Mouse (Mus musculus): Measurements from ENCODE around the gene Kcnma1. TPM values are rescaled to one million over a fixed set of nuclear protein-coding genes. Genes with fewer than 3 reads are reported as not detected.

Kcnma1 gene
- polyA plus RNA-seq, 1 experiment: 4.9 TPM

GRCm38 (mm10) chr14:23572778-23573177 lies 441.5 kb downstream of the Kcnma1 start:
- 94% methylated on average over 1 of the region's 1 CpGs for WGBS
- no peaks in the 10 kb centered on the region for H3K27me3 ChIP-seq (ENCODE audit: control insufficient read depth, insufficient read depth, low read length)
- no peaks in the 10 kb centered on the region for H3K36me3 ChIP-seq (ENCODE audit: control insufficient read depth, insufficient read depth, low read length)
- TF ChIP-seq POLR2A (IDR thresholded peaks at IDR 0.05; ENCODE audit: control insufficient read depth, extremely low read depth, insufficient read depth, low read length, poor library complexity): no peak
- TF ChIP-seq CTCF (IDR thresholded peaks at IDR 0.05; ENCODE audit: borderline replicate concordance, control insufficient read depth, extremely low read depth, insufficient read depth, low read length, poor library complexity): no peak
- no peaks in the 10 kb centered on the region for H3K4me1 ChIP-seq (replicated peaks; ENCODE audit: control insufficient read depth, insufficient read depth, low read length)
- H3K4me3 ChIP-seq (ENCODE audit: control insufficient read depth, insufficient read depth, low read length): no peak overlapping the region
- no peak for DNase-seq
- H3K27ac ChIP-seq (ENCODE audit: control insufficient read depth, insufficient read depth, low read length): no peak overlapping the region

GRCm38 (mm10) chr14:23570251-23570650 lies 444.0 kb downstream of the Kcnma1 start:
- Histone ChIP-seq H3K4me1 (replicated peaks; ENCODE audit: control insufficient read depth, insufficient read depth, low read length) (no peaks in the 10 kb centered on the region), H3K27ac (ENCODE audit: control insufficient read depth, insufficient read depth, low read length) (no peak overlapping the region), H3K27me3 (ENCODE audit: control insufficient read depth, insufficient read depth, low read length) (no peaks in the 10 kb centered on the region), H3K36me3 (ENCODE audit: control insufficient read depth, insufficient read depth, low read length) (no peaks in the 10 kb centered on the region), H3K4me3 (ENCODE audit: control insufficient read depth, insufficient read depth, low read length) (no peak overlapping the region)
- WGBS: 53% methylated on average over 1 of the region's 1 CpGs
- DNase-seq: no peak
- TF ChIP-seq POLR2A (IDR thresholded peaks at IDR 0.05; ENCODE audit: control insufficient read depth, extremely low read depth, insufficient read depth, low read length, poor library complexity): no peak
- TF ChIP-seq CTCF (IDR thresholded peaks at IDR 0.05; ENCODE audit: borderline replicate concordance, control insufficient read depth, extremely low read depth, insufficient read depth, low read length, poor library complexity): no peak

GRCm38 (mm10) chr14:23565931-23566330 lies 448.4 kb downstream of the Kcnma1 start:
- no peak overlapping the region for H3K27ac ChIP-seq (ENCODE audit: control insufficient read depth, insufficient read depth, low read length)
- no peaks in the 10 kb centered on the region for H3K4me1 ChIP-seq (replicated peaks; ENCODE audit: control insufficient read depth, insufficient read depth, low read length)
- WGBS: 97% methylated on average over 3 of the region's 3 CpGs
- no peak for DNase-seq
- no peaks in the 10 kb centered on the region for H3K27me3 ChIP-seq (ENCODE audit: control insufficient read depth, insufficient read depth, low read length)
- H3K4me3 ChIP-seq (ENCODE audit: control insufficient read depth, insufficient read depth, low read length): no peak overlapping the region
- no peak for TF ChIP-seq POLR2A (IDR thresholded peaks at IDR 0.05; ENCODE audit: control insufficient read depth, extremely low read depth, insufficient read depth, low read length, poor library complexity)
- no peak for TF ChIP-seq CTCF (IDR thresholded peaks at IDR 0.05; ENCODE audit: borderline replicate concordance, control insufficient read depth, extremely low read depth, insufficient read depth, low read length, poor library complexity)
- no peaks in the 10 kb centered on the region for H3K36me3 ChIP-seq (ENCODE audit: control insufficient read depth, insufficient read depth, low read length)

GRCm38 (mm10) chr14:23564474-23564873 lies 449.8 kb downstream of the Kcnma1 start:
- TF ChIP-seq POLR2A (IDR thresholded peaks at IDR 0.05; ENCODE audit: control insufficient read depth, extremely low read depth, insufficient read depth, low read length, poor library complexity): no peak
- TF ChIP-seq CTCF (IDR thresholded peaks at IDR 0.05; ENCODE audit: borderline replicate concordance, control insufficient read depth, extremely low read depth, insufficient read depth, low read length, poor library complexity): no peak
- WGBS: 91% methylated on average over 7 of the region's 7 CpGs
- DNase-seq: no peak
- no peaks in the 10 kb centered on the region for H3K36me3 ChIP-seq (ENCODE audit: control insufficient read depth, insufficient read depth, low read length)
- H3K27ac ChIP-seq (ENCODE audit: control insufficient read depth, insufficient read depth, low read length): no peak overlapping the region
- H3K4me3 ChIP-seq (ENCODE audit: control insufficient read depth, insufficient read depth, low read length): no peak overlapping the region
- no peaks in the 10 kb centered on the region for H3K4me1 ChIP-seq (replicated peaks; ENCODE audit: control insufficient read depth, insufficient read depth, low read length)
- no peaks in the 10 kb centered on the region for H3K27me3 ChIP-seq (ENCODE audit: control insufficient read depth, insufficient read depth, low read length)

GRCm38 (mm10) chr14:23563180-23563579 lies 451.1 kb downstream of the Kcnma1 start:
- WGBS: 87% methylated on average over 2 of the region's 2 CpGs

GRCm38 (mm10) chr14:23555647-23556046 lies 458.6 kb downstream of the Kcnma1 start:
- TF ChIP-seq CTCF (IDR thresholded peaks at IDR 0.05; ENCODE audit: borderline replicate concordance, control insufficient read depth, extremely low read depth, insufficient read depth, low read length, poor library complexity): no peak
- no peak for TF ChIP-seq POLR2A (IDR thresholded peaks at IDR 0.05; ENCODE audit: control insufficient read depth, extremely low read depth, insufficient read depth, low read length, poor library complexity)
- no peaks in the 10 kb centered on the region for H3K27me3 ChIP-seq (ENCODE audit: control insufficient read depth, insufficient read depth, low read length)
- WGBS: 85% methylated on average over 2 of the region's 2 CpGs
- no peak for DNase-seq
- H3K4me3 ChIP-seq (ENCODE audit: control insufficient read depth, insufficient read depth, low read length): no peak overlapping the region
- no peak overlapping the region for H3K27ac ChIP-seq (ENCODE audit: control insufficient read depth, insufficient read depth, low read length)
- no peaks in the 10 kb centered on the region for H3K36me3 ChIP-seq (ENCODE audit: control insufficient read depth, insufficient read depth, low read length)
- H3K4me1 ChIP-seq (replicated peaks; ENCODE audit: control insufficient read depth, insufficient read depth, low read length): no peaks in the 10 kb centered on the region

More at GRCm38 (mm10) chr14:23563180-23563579, 451.1 kb downstream of the Kcnma1 start:
- no peak for DNase-seq
- no peak for TF ChIP-seq POLR2A (IDR thresholded peaks at IDR 0.05; ENCODE audit: control insufficient read depth, extremely low read depth, insufficient read depth, low read length, poor library complexity)
- no peak for TF ChIP-seq CTCF (IDR thresholded peaks at IDR 0.05; ENCODE audit: borderline replicate concordance, control insufficient read depth, extremely low read depth, insufficient read depth, low read length, poor library complexity)
- Histone ChIP-seq H3K4me3 (ENCODE audit: control insufficient read depth, insufficient read depth, low read length) (no peak overlapping the region), H3K4me1 (replicated peaks; ENCODE audit: control insufficient read depth, insufficient read depth, low read length) (no peaks in the 10 kb centered on the region), H3K27ac (ENCODE audit: control insufficient read depth, insufficient read depth, low read length) (no peak overlapping the region), H3K27me3 (ENCODE audit: control insufficient read depth, insufficient read depth, low read length) (no peaks in the 10 kb centered on the region), H3K36me3 (ENCODE audit: control insufficient read depth, insufficient read depth, low read length) (no peaks in the 10 kb centered on the region)
